Mouse (Mus musculus) lung, postnatal 0 days (tissue): ENCODE data around the gene Esrp2.

Experiments
- CTCF ChIP-seq: IDR thresholded peaks from 2 replicates; pipeline ENCODE4 v1.5.1; 2016; ENCODE audit warnings: antibody characterized with exemption, mild to moderate bottlenecking
- EP300 ChIP-seq: IDR thresholded peaks from 2 replicates; pipeline ENCODE4 v1.6.1; 2016; ENCODE audit warnings: antibody characterized with exemption, mild to moderate bottlenecking, control low read depth

GRCm38 (mm10) chr8:106129997-106130396, 6.8 kb downstream of the Esrp2 start:
- TF ChIP-seq EP300 (no peak), CTCF (no peak)
